Mouse (Mus musculus): ENCODE measurements around the gene Mast4.

- TF ChIP-seq SMC3 (IDR thresholded peaks at IDR 0.05; ENCODE audit: low read depth, low read length) (no peak), CTCF (IDR thresholded peaks at IDR 0.05 in 2 of 3, conservative IDR thresholded peaks at IDR 0.05 in 1 of 3; ENCODE audit: control insufficient read depth in 1 of 3, insufficient read depth in 1 of 3, low read depth in 2 of 3, low read length in 3 of 3, poor library complexity in 1 of 3, severe bottlenecking in 1 of 3) (no peak), POLR2A (IDR thresholded peaks at IDR 0.05; ENCODE audit: control insufficient read depth in 1 of 2, insufficient read depth in 1 of 2, low read depth in 1 of 2, low read length in 2 of 2, poor library complexity in 1 of 2) (no peak), HCFC1 (IDR thresholded peaks at IDR 0.05; ENCODE audit: low read depth, low read length) (no peak), ZC3H11A (IDR thresholded peaks at IDR 0.05; ENCODE audit: low read depth, low read length) (no peak), EP300 (IDR thresholded peaks at IDR 0.05; ENCODE audit: low read depth in 1 of 2, low read length in 2 of 2) (no peak), USF2 (IDR thresholded peaks at IDR 0.05; ENCODE audit: borderline replicate concordance in 1 of 2, insufficient read depth in 1 of 2, low read depth in 1 of 2, low read length in 2 of 2) (no peak), MYC (IDR thresholded peaks at IDR 0.05; ENCODE audit: low read depth, low read length) (no peak), ZKSCAN1 (IDR thresholded peaks at IDR 0.05; ENCODE audit: low read depth, low read length) (no peak), MAZ (IDR thresholded peaks at IDR 0.05; ENCODE audit: low read depth, low read length) (no peak), UBTF (IDR thresholded peaks at IDR 0.05; ENCODE audit: borderline replicate concordance, insufficient read depth, low read depth, low read length) (no peak), TAL1 (IDR thresholded peaks at IDR 0.05; ENCODE audit: low read length) (no peak)
Observed at GRCm38 (mm10) chr13:103174431-103174830, 159.9 kb downstream of the Mast4 start.

Measured in MEL (cell line).